Mouse (Mus musculus) cerebellum, adult 11-12 months (tissue): ENCODE results near the gene Rpl22.

ENCODE experiments used
- DNase-seq: peaks from one replicate; pipeline ENCODE4 v3.0.0; 2022

Rpl22 gene

DNA sequence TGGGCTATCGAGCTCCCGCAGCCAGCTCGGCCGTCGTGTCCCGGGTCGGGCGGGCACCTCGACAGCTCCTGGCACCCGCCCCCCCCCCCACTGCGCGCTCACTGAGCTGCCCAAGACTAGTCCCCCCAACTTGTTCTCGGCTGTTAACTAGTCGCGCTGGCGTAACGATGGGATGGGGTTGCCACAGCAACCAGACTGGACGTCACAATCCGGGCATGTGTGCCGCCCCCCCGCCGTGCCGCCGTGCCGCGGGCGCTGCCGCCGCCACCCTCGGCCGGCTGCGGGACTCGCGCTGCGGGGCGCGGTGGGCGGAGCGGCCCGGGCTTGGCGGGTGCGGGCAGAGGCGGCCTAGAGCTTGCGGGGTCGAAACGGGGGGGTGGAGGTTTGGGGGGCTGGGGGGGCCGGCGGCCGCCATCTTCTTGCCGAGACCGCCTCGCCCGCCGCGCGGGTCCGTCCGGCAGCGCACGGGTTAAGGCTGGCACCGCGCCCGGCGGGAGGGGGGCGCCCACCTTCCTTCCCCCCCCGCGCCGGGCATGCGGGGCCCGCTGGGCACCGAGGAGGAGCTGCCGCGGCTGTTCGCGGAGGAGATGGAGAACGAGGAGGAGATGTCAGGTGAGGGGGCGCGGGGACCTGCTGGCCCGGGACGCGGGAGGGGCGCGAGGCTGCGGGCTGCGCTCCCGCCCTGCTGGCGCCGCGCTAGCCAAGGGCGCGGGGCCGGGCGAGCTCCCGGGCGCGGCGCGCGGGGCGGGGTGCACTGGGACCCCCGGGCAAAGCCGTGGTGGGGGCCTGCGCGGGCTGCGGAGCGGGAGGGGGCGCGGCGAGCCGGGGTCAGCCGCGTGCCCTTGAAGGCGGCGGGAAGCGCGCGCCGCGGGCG, 13.1 kb downstream of the Rpl22 start, which contains the start of gene Chd5:
TSS of gene Chd5 (plus strand) at position 233 of the 874 bp plus-strand sequence.
- DNase-seq = peak; percentile 67

DNA sequence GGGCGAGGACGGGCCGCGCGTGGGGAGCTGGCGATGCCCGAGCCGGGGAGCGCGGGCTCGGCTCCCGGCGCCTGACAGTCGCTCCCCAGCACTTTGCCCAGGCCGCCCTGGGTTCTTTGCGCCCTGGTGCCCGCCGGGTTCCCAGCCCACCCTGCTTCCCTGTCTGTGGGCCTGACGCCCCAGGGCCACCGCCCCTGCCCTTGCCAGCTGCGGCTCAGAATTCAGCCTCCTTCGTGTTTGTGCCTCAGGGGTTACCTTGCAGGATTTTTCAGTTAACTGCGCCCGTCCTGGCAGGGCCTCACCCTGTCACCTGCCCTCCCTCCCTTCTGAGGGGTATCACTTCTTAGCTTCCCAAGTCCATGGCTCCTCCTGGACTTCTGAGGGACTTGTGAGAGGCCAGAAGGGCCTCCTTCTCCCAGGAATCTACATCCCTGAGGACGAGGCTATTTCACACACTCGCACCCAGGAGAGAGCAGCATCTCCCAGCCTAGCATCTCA, 13.8 kb downstream of the Rpl22 start:
- DNase-seq = no peak

DNA sequence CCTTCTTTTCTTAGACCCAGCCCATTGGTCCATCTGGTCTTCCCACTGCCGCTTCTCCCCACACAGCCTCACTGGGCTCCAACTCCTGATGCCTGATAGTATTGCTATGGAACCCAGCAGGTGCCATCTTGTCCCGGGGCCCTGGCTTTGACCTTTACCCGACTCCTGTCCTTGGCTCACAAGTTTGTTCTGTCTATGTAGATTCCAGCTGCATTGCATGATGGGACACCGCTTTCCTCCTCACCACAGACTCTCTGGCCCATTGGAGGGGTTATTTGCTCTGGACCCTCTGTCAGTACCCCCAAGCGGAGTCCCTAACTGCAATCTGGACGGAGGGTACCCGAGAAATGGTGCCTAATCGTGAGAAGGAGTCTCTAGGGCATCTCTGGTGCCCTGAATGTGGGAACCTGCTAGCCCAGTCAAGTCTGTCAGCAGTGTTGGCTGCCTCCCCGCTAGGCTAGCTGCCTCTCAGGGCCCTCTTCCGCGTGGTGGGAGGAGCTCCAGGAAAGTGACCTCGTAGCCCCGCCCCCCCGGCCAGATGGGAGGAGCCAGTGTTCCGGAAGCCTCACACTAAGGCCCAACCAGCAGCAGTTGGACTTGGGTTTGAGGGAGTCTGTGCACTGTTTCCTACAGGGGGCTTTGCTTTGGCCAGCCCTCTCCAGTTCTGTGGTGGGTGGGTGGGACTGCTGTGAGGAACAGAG, 15.2 kb downstream of the Rpl22 start:
- no peak for DNase-seq

- DNase-seq = no peak
These were observed 17.8 kb downstream of the Rpl22 start for GRCm38 (mm10) chr4:152343296-152343695.

GRCm38 (mm10) chr4:152344651-152345050, 19.1 kb downstream of the Rpl22 start:
- DNase-seq = no peak

DNA sequence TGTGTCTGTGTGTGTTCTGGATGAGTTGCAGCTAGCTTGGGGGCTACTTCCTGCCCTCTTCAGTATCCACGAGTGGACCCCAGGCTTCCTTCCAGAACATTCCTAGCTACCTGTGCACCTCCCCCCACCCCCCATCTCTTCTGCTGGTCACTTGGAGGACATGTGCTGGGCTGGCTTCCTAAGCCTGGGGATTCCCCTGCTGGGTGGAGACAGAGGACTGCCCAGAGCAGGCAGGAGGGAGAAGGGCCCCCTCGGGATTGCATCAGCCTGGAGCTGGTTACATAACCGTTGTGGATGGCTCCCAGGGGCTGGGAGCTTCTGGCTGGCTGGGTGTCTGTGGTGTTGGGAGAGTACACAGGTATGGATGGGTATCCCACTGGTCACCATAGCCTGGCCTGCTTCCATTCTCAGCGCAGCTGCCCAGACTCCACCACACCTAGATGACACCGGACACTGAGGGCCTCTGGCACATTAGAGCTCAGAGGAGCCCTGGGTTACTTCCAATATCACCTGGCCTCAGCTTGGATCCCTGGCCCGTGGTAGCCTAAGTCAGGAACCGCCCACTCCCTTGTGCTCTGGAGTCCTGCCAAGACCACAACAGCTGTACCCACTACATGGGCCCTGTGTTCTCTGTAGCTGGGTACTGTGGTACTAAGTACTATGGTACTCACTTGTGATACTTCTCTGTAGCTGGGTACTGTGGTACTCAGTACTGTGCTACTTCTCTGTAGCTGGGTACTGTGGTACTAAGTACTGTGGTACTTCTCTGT, 19.8 kb downstream of the Rpl22 start:
- no peak for DNase-seq

DNA sequence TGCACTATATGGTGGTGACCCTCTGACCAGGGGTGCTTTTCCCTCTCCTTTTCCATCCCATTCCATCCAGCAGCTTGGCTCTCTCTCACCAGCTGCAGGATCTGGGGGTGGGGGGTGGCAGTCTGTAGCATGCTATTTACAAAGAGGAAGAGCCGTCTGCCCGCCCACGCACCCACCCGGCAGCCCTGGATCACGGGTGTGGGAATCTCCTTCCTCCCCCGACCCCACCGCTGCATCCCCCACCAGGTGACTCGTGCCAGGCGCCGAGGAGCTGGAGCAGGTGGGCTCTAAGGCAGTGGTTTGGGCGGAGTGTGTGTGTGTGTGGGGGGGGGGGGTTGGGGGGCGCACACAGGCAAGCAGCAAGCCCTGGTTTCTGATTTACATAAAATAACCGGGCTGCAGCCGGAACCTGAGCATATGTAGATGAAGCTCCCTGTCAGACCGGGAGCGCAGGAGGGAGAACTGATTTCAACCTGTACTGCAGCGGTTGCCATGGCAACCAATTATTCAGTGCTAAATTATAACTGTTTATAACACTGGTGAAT, 24.4 kb downstream of the Rpl22 start:
- no peak for DNase-seq

GRCm38 (mm10) chr4:152350722-152351421, 25.3 kb downstream of the Rpl22 start:
- DNase-seq = no peak

DNA sequence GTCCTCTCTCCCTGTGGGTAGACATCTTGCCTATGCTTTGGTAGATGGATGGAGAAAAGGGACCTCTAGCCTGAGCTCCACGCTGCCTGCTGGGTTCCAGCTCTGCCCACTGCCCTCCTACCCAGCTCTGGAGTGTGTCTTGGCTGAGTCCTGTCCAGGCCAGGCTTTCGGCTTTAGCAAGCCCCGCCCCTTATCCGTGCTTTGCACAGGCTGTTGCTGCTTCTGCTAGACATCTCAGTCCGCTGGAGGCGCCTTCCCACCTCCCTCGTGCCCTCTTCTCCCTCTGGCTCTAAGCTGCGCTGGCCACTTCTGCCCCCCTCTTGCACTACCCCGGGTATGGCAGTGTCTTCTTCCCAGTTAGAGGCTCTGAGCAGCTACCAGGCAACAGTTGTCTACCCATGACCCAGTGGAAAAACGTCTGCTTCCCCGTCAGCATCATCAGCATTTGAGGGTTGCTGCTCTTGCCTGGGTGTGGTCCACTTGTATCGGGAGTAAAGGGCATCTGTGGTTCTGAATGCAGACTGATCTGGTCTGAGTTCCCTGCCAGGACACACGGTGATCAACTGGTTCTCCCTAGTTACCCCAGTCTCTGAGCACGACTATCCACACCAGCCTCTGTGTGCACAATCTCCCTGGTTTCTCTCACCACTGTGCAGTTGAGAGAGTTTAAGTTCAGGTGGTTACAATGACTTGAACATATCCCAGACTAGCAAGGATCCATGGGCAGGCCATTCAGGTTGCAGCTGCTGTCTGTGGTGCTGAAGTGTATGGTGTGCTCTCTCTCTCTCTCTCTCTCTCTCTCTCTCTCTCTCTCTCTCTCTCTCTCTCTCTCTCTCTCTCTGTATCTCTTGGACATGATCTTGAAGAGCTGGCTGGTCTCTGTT, 26.1 kb downstream of the Rpl22 start:
- no peak for DNase-seq

GRCm38 (mm10) chr4:152353886-152354637, 28.5 kb downstream of the Rpl22 start:
- DNase-seq = no peak

GRCm38 (mm10) chr4:152355672-152356071, 30.1 kb downstream of the Rpl22 start:
- DNase-seq = no peak

GRCm38 (mm10) chr4:152359700-152360099, 34.2 kb downstream of the Rpl22 start:
- no peak for DNase-seq

GRCm38 (mm10) chr4:152360855-152361254, 35.3 kb downstream of the Rpl22 start:
- no peak for DNase-seq

- DNase-seq = no peak
These were observed 36.6 kb downstream of the Rpl22 start for GRCm38 (mm10) chr4:152362180-152362579.

DNA sequence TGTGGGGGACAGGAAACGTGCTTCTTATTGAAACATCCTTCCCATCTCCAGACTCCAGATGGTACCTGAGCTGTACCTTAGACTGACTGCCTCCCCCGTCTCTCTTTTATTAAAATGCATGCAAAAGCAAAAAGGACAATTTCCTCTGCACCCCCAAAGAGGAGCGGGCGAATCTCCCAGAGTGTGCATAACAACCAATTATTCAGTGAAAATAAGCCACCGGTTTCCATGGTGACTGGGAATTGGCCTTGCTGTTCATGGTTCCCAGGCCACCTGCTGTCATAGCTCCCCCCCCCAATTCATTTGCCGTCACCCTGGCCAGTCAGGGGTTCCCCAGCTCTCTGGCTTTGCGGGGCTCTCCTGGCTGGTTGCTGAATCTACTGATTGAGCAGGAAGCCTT, 39.7 kb downstream of the Rpl22 start:
- no peak for DNase-seq

DNA sequence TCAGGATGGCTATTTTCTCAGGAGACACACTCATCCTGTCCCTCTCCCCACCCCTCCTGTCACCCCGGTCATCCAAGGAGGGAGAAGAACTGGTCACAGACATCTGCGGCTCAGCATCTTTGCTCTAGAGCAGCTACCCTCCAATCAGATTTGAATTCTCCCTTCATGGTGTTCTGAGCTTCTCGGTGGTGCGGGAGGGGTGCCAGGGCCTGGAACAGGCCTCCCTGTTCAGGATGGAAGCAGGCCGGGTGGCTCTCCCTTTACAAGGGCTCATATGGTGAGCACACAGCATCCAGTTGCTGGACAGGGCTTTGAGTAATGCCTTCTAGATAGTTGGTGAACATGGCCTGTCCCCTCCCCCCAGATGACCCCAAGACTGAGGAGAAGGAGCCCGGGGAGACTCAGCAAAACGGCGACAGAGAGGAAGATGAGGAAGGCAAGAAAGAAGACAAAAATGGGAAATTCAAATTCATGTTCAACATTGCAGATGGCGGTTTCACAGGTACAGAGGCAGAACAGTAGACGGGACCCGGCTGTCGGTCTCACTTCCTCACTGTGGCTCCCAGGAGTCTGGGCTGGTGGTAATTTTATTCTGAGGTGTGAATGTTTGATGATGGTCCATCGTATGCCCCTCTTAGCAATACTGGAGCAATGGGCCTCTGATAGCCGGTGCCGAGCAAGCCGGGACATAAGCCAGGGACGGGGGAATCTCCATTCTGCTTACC, 57.1 kb downstream of the Rpl22 start:
- no peak for DNase-seq
